Mouse (Mus musculus) heart, adult 9 months (tissue): ENCODE data around the gene Sass6.
A peak's percentile ranks its signal among the peaks of the same experiment; 100 is the strongest.
"Not testable (repeated sequence)": the region's sequence is repeated elsewhere in the genome, so short reads cannot be mapped to it uniquely, and the experiment has no call there.

Experiments used
- DNase-seq, 2 experiments: peaks; one replicate each; pipeline ENCODE4 v3.0.0; 2022; ENCODE audit warnings: low spot score in 2 of 2

Sass6 gene

GRCm38 (mm10) chr3:116661870-116662414 lies 67.2 kb downstream of the Sass6 start:
- no peak for DNase-seq

- DNase-seq, result peak; percentile 98 to 99
Observed at GRCm38 (mm10) chr3:116662463-116662863, 67.7 kb downstream of the Sass6 start, which contains the start of gene Mfsd14a. Gene Mfsd14a, minus strand, starts transcription at chr3:116662677.

GRCm38 (mm10) chr3:116664281-116664680 lies 69.5 kb downstream of the Sass6 start:
- DNase-seq, result not testable (repeated sequence)
